Mouse (Mus musculus): Measurements from ENCODE around the gene Dot1l. TPM values are rescaled to one million over a fixed set of nuclear protein-coding genes. Genes with fewer than 3 reads are reported as not detected.

The Dot1l gene
- total RNA-seq, 2 experiments from 2014 or later: 61.0 to 67.4 TPM

GRCm38 (mm10) chr10:80829359-80830278 is 74.6 kb downstream of the Dot1l start:
- DNase-seq (ENCODE audit: low spot score in 2 of 2): no peak

DNA sequence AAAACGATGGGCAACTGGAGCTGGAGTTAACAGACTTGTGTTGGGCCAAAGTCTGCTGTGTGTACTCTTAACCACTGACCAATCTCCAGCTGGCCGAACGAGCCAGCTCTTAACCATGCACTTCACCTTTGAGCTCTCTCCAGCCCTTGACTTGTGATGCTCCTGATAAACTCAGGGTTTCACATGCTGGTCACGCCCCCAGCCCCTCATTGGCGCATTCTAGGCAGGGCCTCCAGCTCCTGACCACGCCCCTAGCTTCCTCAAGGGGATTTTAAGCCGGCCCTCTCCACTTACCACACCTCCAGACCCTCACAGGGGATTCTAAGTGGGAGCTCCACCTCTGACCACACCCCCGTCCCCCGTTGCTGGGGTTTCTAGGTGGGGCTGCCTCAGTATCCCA is 76.1 kb downstream of the Dot1l start:
- no peak for DNase-seq (ENCODE audit: low spot score in 2 of 2)

DNA sequence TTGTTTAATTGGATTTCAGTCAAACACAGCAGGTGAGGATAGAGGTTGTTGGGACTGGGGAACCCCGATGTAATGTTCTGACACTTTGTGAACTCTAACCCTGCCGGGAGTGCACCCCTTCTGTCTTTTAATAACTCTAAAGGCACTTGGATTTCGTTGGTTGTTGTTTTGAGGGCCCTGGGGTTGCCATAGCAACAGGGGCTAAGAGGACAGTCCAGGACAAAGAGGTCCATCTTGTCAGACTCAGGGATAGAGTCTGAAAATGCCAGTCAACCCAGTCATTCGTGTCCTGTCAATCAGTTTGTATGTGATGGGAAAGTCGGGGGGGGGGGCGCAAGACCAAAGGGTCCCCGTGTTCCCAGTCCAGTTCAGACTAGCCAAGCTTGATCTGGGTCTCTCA is 77.8 kb downstream of the Dot1l start:
- DNase-seq (ENCODE audit: low spot score in 2 of 2): no peak

DNA sequence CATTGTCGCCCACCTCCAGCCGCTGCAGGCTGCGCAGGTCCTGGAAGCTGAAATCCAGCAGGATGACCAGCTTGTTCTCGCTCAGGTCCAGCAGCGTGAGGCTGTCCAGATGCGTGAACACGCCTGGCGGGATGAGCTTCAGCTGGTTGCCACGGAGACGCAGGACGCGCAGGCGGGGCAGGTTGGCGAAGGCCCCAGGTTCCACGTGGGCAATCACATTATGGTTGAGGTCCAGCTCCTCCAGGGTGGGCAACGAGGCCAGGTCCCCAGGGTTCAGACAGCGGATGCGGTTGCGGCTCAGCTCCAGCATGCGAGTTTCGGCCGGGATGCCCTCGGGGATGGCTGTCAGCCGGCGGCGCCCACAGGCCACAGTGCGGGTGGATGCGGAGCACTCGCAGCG is 80.6 kb downstream of the Dot1l start:
- no peak for DNase-seq (ENCODE audit: low spot score in 2 of 2)

GRCm38 (mm10) chr10:80836949-80837379 is 82.0 kb downstream of the Dot1l start:
- DNase-seq (ENCODE audit: low spot score in 2 of 2): no peak

GRCm38 (mm10) chr10:80837827-80838226 is 82.8 kb downstream of the Dot1l start:
- DNase-seq (ENCODE audit: low spot score in 2 of 2): no peak

DNA sequence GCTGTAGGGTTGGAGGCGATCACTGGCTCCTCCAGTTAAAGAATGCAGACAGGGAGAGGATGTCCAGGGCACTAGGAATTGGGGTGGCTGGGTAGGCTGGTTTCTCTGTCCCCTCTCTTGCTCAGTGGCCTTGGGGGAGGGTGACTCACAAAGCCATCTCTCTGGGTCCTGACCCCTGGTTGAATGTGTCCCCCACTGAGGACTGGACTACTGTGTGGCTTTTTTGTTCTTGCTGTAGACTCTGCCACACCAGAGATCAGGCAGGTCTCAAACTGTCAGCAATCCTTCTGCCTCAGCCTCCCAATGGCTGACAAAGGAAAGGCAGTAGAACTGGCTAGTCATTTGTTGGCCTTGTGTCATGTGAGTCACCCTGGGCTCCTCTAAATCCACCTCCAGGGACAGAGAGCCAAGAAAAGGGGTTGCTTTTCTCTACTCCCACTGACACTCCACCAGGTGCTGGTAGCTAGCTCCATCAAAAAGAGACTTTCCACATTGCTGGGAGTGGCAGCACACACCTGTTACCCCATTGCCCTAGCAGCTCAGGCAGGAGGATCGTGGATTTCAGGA is 83.4 kb downstream of the Dot1l start:
- no peak for DNase-seq (ENCODE audit: low spot score in 2 of 2)

GRCm38 (mm10) chr10:80839848-80840247 is 84.8 kb downstream of the Dot1l start:
- DNase-seq (ENCODE audit: low spot score in 2 of 2): no peak

DNA sequence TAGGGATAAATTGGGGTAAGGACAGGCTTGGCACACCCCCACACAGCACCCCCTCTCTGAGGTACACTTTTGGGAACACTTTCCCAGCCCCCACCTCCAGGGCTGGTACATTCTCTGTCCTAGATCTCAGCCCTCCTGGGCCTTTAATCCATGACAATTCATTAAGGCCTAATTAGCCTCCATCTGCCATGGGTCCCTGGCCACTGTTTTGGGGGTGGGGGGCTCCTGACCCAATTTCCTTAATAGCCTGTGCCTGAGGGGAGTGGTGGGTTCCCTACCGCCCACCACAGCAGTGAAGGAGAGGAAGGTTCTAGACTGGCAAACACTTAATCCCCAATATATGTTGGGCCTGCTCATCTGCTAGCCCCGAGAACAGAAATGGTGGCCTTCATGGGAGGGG is 86.7 kb downstream of the Dot1l start:
- no peak for DNase-seq (ENCODE audit: low spot score in 2 of 2)

DNA sequence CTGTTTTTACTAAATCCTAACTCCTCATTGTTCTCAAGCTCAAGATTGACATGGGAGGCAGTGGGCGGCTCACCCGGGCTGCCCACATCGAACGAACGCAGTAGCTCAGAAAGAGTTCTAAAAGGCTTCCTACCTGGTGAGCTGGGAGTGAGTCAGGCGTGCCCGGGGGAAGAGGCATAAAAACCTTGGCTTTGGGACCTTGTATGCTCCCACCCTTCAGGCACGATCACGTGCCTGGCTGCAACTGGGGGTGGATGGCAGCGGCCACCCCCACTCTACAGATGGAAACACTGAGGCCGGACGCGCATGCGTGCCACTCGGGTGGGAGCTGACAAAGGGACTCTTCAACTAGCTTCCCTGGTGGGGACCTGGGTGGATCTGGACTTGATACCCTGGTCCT is 87.3 kb downstream of the Dot1l start:
- DNase-seq (ENCODE audit: low spot score in 2 of 2): no peak

DNA sequence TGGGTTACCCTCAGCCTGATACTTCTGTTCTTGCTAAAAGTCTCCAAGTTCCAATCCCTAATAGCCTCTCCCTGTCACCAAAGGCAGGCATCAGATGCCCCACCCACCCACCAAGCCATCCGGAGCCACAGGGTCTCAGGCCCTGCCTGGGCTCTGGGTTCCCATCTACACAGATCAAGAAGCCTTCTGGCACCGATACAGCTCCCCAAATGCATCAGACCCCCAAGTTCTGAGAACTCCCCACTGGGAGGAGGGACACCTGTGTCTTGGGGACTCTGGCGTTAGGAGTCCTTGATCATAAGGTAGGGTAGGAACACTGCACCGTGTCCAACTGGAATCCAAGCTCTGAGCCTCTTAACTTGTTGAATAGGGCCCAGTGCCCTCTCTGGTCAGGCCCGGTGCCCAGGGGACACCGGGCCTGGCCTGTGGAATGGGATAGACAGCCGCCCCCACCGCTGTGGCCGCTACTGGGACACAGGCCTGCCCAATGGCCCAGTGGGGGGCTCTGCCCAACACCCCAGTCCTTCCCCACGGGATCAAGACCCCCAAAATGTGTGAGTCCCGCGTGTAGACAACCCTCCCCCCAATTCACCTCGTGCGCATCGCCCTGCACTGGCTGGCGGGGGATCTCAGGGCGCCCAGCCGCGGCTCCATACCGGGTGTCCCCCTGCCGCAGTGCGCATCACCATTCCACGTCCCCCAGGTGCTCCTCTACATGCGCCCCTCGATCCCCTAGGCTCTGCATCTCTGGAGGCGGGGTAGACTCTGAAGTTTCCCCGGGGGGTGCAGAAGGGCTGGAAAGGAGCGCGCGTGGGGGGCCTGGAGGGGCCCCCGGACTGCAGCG is 88.3 kb downstream of the Dot1l start:
- DNase-seq (ENCODE audit: low spot score in 2 of 2): no peak

DNA sequence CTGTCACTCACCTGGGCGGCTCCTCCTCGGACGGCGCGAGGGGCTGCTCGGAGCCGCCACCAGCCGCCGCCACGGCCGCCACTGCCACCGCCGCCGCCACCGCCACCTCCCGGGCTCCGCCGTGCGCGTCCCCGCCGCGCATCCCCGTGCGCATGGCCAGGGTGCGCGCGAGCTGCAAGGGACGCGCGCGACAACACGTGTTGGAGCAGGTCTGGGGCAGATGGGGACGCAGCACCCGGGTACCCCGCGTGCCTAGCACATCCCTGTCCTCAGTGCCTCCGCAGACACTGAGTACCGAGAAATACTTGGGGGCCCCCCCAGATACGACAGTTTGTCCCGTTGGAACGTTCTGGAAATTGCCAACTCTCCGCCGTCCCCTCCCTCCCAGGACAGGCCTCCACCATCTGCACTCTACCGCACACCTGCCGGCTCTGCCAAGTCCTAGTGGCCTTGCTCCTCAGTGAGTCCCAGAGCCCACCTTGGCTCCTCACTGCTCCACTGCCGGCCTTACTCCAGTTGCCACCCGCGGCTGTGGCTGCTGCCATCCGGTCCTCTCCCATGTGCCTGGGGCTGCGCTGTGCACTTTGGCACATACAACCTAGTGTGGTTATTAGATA is 89.0 kb downstream of the Dot1l start, which contains the start of gene Lingo3:
TSS of gene Lingo3 (minus strand) at position 109 of the 617 bp plus-strand sequence.
- DNase-seq (ENCODE audit: low spot score in 2 of 2): peak; percentile 66 to 76

Small RNA genes lying within 50 kb of the gene (microRNA-seq; reads per million reads assigned to microRNA genes)
- gene Mir1982: 5.3 to 6.5 reads per million in 2 experiments

Other genes starting within 250 kb of the Dot1l start
- under 1 TPM; 0.21 to 0.38 TPM for gene Atp8b3, start 216.1 kb upstream of the Dot1l start, total RNA-seq (2021)
- 10 to 100 TPM; 49.5 to 53.9 TPM for gene Rexo1, start 193.6 kb upstream of the Dot1l start, total RNA-seq (2021)
- gene Klf16, start 177.9 kb upstream of the Dot1l start, total RNA-seq (2021): 10 to 100 TPM; 41.8 to 43.6 TPM
- 100 to 1,000 TPM; 179 to 191 TPM for gene Abhd17a, start 164.9 kb upstream of the Dot1l start, total RNA-seq (2021)
- gene Scamp4, start 152.3 kb upstream of the Dot1l start, total RNA-seq (2021): 10 to 100 TPM; 34.9 to 42.9 TPM
- 1 to 10 TPM; 2.1 to 4.5 TPM for gene Adat3, start 152.3 kb upstream of the Dot1l start, total RNA-seq (2021)
- 1 to 10 TPM; 2.6 to 3.0 TPM for gene Gm49322, start 149.2 kb upstream of the Dot1l start, total RNA-seq (2021)
- gene Csnk1g2, start 132.4 kb upstream of the Dot1l start, total RNA-seq (2021): 100 to 1,000 TPM; 146 to 157 TPM
- 10 to 100 TPM; 84.4 to 90.6 TPM for gene Btbd2, start 98.1 kb upstream of the Dot1l start, total RNA-seq (2021)
- gene Mknk2, start 77.1 kb upstream of the Dot1l start, total RNA-seq (2021): 10 to 100 TPM; 48.5 to 53.2 TPM
- gene Mob3a, start 53.2 kb upstream of the Dot1l start, total RNA-seq (2021): 10 to 100 TPM; 21.2 to 22.5 TPM
- gene Izumo4, start 53.0 kb upstream of the Dot1l start, total RNA-seq (2021): 10 to 100 TPM; 51.0 to 69.9 TPM
- gene Ap3d1, start 12.9 kb upstream of the Dot1l start, total RNA-seq (2021): 100 to 1,000 TPM; 135 to 139 TPM
- 10 to 100 TPM; 42.9 to 45.3 TPM for gene Sf3a2, start 43.0 kb downstream of the Dot1l start, total RNA-seq (2021)
- 10 to 100 TPM; 61.9 to 72.8 TPM for gene Plekhj1, start 43.4 kb downstream of the Dot1l start, total RNA-seq (2021)
- gene Amh, start 50.0 kb downstream of the Dot1l start, total RNA-seq (2021): 1 to 10 TPM; 2.1 to 2.5 TPM
- 1 to 10 TPM; 1.4 TPM for gene Jsrp1, start 58.3 kb downstream of the Dot1l start, total RNA-seq (2021)
- 100 to 1,000 TPM; 399 to 419 TPM for gene Oaz1, start 71.5 kb downstream of the Dot1l start, total RNA-seq (2021)
- 10 to 100 TPM; 20.4 to 25.9 TPM for gene Lingo3, start 88.8 kb downstream of the Dot1l start, total RNA-seq (2021)
- 10 to 100 TPM; 52.3 to 54.0 TPM for gene Lsm7, start 100.0 kb downstream of the Dot1l start, total RNA-seq (2021)
- 10 to 100 TPM; 80.4 to 97.8 TPM for gene Sppl2b, start 100.1 kb downstream of the Dot1l start, total RNA-seq (2021)
- under 1 TPM; 0.11 to 0.16 TPM for gene Tmprss9, start 116.6 kb downstream of the Dot1l start, total RNA-seq (2021)
- 100 to 1,000 TPM; 157 to 172 TPM for gene Timm13, start 145.8 kb downstream of the Dot1l start, total RNA-seq (2021)
- gene Lmnb2, start 163.0 kb downstream of the Dot1l start, total RNA-seq (2021): 10 to 100 TPM; 23.1 to 26.2 TPM
- gene Gadd45b, start 174.9 kb downstream of the Dot1l start, total RNA-seq (2021): 10 to 100 TPM; 12.1 to 14.4 TPM

Measured in layer of hippocampus, postnatal 10 days (tissue).